ENCODE assay signal across 8 mouse cellular contexts in the genomic region with DNA sequence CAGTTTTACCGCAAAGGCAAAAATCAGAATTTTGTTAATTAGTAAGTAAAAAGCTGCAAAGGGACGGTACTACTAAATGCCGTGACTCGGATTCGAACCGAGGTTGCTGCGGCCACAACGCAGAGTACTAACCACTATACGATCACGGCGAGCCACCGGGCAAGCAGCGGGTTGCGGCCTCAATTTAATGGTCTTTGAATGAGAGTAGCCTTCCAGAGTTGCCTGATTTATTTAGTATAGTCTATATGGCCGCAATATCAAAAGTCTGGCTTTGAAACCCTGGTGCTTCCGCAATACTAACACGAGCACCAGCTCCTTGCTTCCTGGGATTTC. TPM values are rescaled to one million over a fixed set of nuclear protein-coding genes. Genes with fewer than 3 reads are reported as not detected.
DNase-seq lines count a peak whose midpoint lies in the region; ATAC-seq lines count a peak whose summit lies in the region.

No protein-coding gene starts in this region.

- DNase-seq in adrenal gland, adult (ENCODE audit: inconsistent age in 2 of 2, low spot score in 1 of 2): peak; percentile 95 to 100
- peak; percentile 93 for DNase-seq in embryo, embryonic 10 days (ENCODE audit: low spot score)
- peak; percentile 89 for DNase-seq in gastrocnemius, postnatal 10 days
- peak; percentile 99 for DNase-seq in intestine, embryonic 14.5 days (ENCODE audit: low spot score)
- DNase-seq in left cerebral cortex, postnatal 14 days (ENCODE audit: low spot score in 2 of 2): peak; percentile 96 to 97
- peak; percentile 89 for DNase-seq in right cerebral cortex, postnatal 14 days
- peak; percentile 89 for DNase-seq in urinary bladder, postnatal 25 days (ENCODE audit: low spot score)

- ATAC-seq in intestine, embryonic 14.5 days (replicated peaks; ENCODE audit: low FRiP score, low TSS enrichment, low read depth): peak; percentile 77
- peak; percentile 16 for ATAC-seq in megakaryocyte-erythroid progenitor cell, adult 5-6 weeks (replicated peaks; ENCODE audit: low FRiP score, low TSS enrichment, poor library complexity, severe bottlenecking)

- H3K4me2 ChIP-seq in intestine, embryonic 14.5 days (ENCODE audit: low read length): peak overlapping the region; percentile 99

- no peaks in the 10 kb centered on the region for H3K9me3 ChIP-seq in intestine, embryonic 14.5 days (ENCODE audit: control insufficient read depth, low read length)

- no peaks in the 10 kb centered on the region for H3K27me3 ChIP-seq in intestine, embryonic 14.5 days (replicated peaks; ENCODE audit: control insufficient read depth, insufficient read depth, low read length)

- no peaks in the 10 kb centered on the region for H3K36me3 ChIP-seq in intestine, embryonic 14.5 days (ENCODE audit: control insufficient read depth, insufficient read depth, low read length)

- WGBS in intestine, embryonic 14.5 days: under 1% methylated on average over 17 of the region's 17 CpGs

- intact Hi-C loops in left cerebral cortex, postnatal 14 days (cut with DNase I): loop anchor here (5.0 kb wide), 1 partner anchor 223 kb away; no protein-coding TSS in a partner anchor

- H3K4me3 ChIP-seq in intestine, embryonic 14.5 days (ENCODE audit: low read depth, low read length): peak overlapping the region; percentile 89

- H3K9ac ChIP-seq in intestine, embryonic 14.5 days (ENCODE audit: low read length): peak overlapping the region; percentile 89

- H3K27ac ChIP-seq in intestine, embryonic 14.5 days (ENCODE audit: low read depth): peak overlapping the region; percentile 94

- peaks cover 4% of the 10 kb centered on the region for H3K4me1 ChIP-seq in intestine, embryonic 14.5 days (replicated peaks; ENCODE audit: control insufficient read depth, insufficient read depth, low read length)

RNA-seq across cellular contexts. Expression of a gene that starts 24.7 kb away (rescaled TPM):
- 100 to 1,000 TPM; 383 to 415 TPM for total RNA-seq in gastrocnemius, postnatal 10 days (2021)
- 0.11 and 0.28 TPM in 2 replicates for polyA plus RNA-seq in intestine, embryonic 14.5 days (2014; fragmentation: Nextera tagmentation; extraction: Ambion mirVana)
- total RNA-seq in left cerebral cortex, postnatal 14 days (2021): under 1 TPM; 0.18 to 0.42 TPM
- not detected in 2 replicates for total RNA-seq in megakaryocyte-erythroid progenitor cell, adult 5-6 weeks (2014; fragmentation: Nextera tagmentation)
- not detected in 2 replicates for total RNA-seq in megakaryocyte-erythroid progenitor cell, adult 5-6 weeks (2017)

RNA-seq across cellular contexts. Expression of a gene that starts 48.1 kb away (rescaled TPM):
- not detected for total RNA-seq in gastrocnemius, postnatal 10 days (2021)
- not detected in 2 replicates for polyA plus RNA-seq in intestine, embryonic 14.5 days (2014; fragmentation: Nextera tagmentation; extraction: Ambion mirVana)
- total RNA-seq in left cerebral cortex, postnatal 14 days (2021): not detected
- total RNA-seq in megakaryocyte-erythroid progenitor cell, adult 5-6 weeks (2014; fragmentation: Nextera tagmentation): not detected in 2 replicates
- total RNA-seq in megakaryocyte-erythroid progenitor cell, adult 5-6 weeks (2017): not detected in 2 replicates

RNA-seq across cellular contexts. Expression of a gene that starts 57.5 kb away (rescaled TPM):
- total RNA-seq in gastrocnemius, postnatal 10 days (2021): 100 to 1,000 TPM; 484 to 520 TPM
- 149 and 154 TPM in 2 replicates for polyA plus RNA-seq in intestine, embryonic 14.5 days (2014; fragmentation: Nextera tagmentation; extraction: Ambion mirVana)
- 10 to 100 TPM; 26.9 to 36.8 TPM for total RNA-seq in left cerebral cortex, postnatal 14 days (2021)
- total RNA-seq in megakaryocyte-erythroid progenitor cell, adult 5-6 weeks (2014; fragmentation: Nextera tagmentation): 257 and 274 TPM in 2 replicates
- 121 and 224 TPM in 2 replicates for total RNA-seq in megakaryocyte-erythroid progenitor cell, adult 5-6 weeks (2017)

Comparison
In these comparisons a context has a peak if more than half of its experiments do, and no peak if none do; other contexts are left out.
1. Peak in every context shown above with its lines: DNase-seq, ATAC-seq, H3K4me3 ChIP-seq and H3K27ac ChIP-seq.
2. RNA of a gene that starts 24.7 kb away (total RNA-seq): 383 to 415 TPM in gastrocnemius, postnatal 10 days; 0.18 to 0.42 TPM in left cerebral cortex, postnatal 14 days and not detected in megakaryocyte-erythroid progenitor cell, adult 5-6 weeks; every median in the first group is over 100 times any median in the second.